Mouse (Mus musculus): ENCODE measurements at regions not wholly inside any gene's neighbourhood (a gene's known extent, or its start where the extent isn't known, plus 50 kb on each side); places are given as distances from the start of the nearest gene placed in this dataset.

- no peak for ATAC-seq
- in situ Hi-C loops (cut with MboI; ENCODE audit: low pct_unique_long_range_greater_than_20kb), result no loop called here
Measured at GRCm38 (mm10) chr5:149354448-149355115, 57.0 kb upstream of the Medag start.

GRCm38 (mm10) chr5:149355131-149355530 is 56.4 kb upstream of the Medag start:
- ATAC-seq (no peak), DNase-seq (ENCODE audit: low read depth, low spot score) (no peak)
- POLR2A ChIA-PET, result no interaction called here
- no peaks in the 10 kb centered on the region for H3K27me3 ChIP-seq
- in situ Hi-C loops (cut with MboI; ENCODE audit: low pct_unique_long_range_greater_than_20kb), result no loop called here
- CTCF ChIA-PET, result interaction anchor here (3.8 kb wide), 1 partner anchor 9 kb away, joined by 27 read pairs; no protein-coding TSS in a partner anchor
- no peak for TF ChIP-seq CTCF (IDR thresholded peaks at IDR 0.05)

More at GRCm38 (mm10) chr5:149354448-149355115, 57.0 kb upstream of the Medag start:
- no peak for DNase-seq (ENCODE audit: low read depth, low spot score)
- H3K27me3 ChIP-seq, result no peaks in the 10 kb centered on the region
- no peak for TF ChIP-seq CTCF (IDR thresholded peaks at IDR 0.05)
- CTCF ChIA-PET, result interaction anchor here (0.8 to 3.8 kb wide), 3 partner anchors 9 to 69 kb away, joined by 3 to 27 read pairs (median 4); no protein-coding TSS in a partner anchor
- POLR2A ChIA-PET, result interaction anchor here (2.7 kb wide), 1 partner anchor 8 kb away, joined by 14 read pairs; no protein-coding TSS in a partner anchor

- DNase-seq (ENCODE audit: low read depth, low spot score) (no peak), ATAC-seq (no peak)
- in situ Hi-C loops (cut with MboI; ENCODE audit: low pct_unique_long_range_greater_than_20kb), result no loop called here
- no peak for TF ChIP-seq CTCF (IDR thresholded peaks at IDR 0.05)
- ChIA-PET CTCF (interaction anchor here (1.1 to 1.7 kb wide), 3 partner anchors 9 to 19 kb away, joined by 3 to 8 read pairs (median 4); no protein-coding TSS in a partner anchor), POLR2A (no interaction called here)
- H3K27me3 ChIP-seq, result no peaks in the 10 kb centered on the region
Measured at GRCm38 (mm10) chr5:149356970-149357369, 54.6 kb upstream of the Medag start.

All from Patski (cell line).